Mouse (Mus musculus) CD8-positive naive resting alpha-beta T cell, adult 2 months (primary cell): ENCODE measurements around the gene P2rx3.

Source experiments
- DNase-seq, 2 experiments: peaks; one replicate each; pipeline ENCODE4 v3.0.0; 2022; ENCODE audit warnings: low read depth in 2 of 2, low spot score in 2 of 2

P2rx3 gene

GRCm38 (mm10) chr2:85037047-85038026, at the start of gene P2rx3, which contains the start of gene Ssrp1:
Gene P2rx3 (minus strand): TSS chr2:85037462.
Gene Ssrp1 (plus strand): TSS chr2:85037234.
- DNase-seq, result peak; percentile 87

DNA sequence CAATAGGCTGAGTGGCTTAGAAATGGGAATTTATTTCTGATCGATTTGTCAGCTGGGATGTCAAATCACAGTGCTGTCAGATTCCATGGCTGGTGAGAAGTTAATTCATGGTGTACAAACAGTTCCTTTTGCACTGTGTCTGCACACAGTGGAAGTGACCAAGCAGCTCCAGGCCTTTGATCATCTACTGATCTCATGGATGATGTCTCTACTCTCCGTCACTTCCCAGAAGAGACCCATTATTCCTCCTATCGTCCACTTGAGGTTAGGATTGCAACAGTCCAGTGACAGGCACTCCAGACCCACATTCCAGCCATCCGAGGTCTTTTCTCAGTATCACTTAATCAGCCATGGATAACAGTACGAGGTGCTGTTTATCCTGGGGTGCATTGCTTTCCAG, 36.5 kb upstream of the P2rx3 start:
- no peak for DNase-seq

DNA sequence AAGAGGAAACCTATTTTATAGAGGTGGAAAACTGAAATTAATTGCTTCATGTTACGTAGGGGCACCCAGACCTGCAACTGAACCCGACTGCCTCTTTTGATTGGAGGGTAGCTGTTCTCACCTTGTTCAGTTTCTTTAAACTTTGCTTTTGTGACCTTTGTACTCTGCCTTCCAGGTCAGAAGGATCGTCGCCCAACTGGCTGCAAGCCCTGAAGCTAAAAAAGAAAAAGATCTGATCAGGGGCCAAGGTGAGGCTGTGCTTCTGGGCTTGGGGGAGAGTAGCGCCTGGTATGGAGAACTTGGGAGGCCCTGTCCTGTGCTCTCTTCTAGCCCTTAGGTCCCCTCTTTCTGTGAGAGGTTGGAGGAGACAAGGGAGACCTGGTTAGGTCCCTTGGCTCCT, 34.7 kb upstream of the P2rx3 start:
- no peak for DNase-seq

- DNase-seq, result no peak
Measured at GRCm38 (mm10) chr2:85070086-85070485, 32.8 kb upstream of the P2rx3 start.

GRCm38 (mm10) chr2:85068626-85069025, 31.4 kb upstream of the P2rx3 start:
- DNase-seq, result no peak

DNA sequence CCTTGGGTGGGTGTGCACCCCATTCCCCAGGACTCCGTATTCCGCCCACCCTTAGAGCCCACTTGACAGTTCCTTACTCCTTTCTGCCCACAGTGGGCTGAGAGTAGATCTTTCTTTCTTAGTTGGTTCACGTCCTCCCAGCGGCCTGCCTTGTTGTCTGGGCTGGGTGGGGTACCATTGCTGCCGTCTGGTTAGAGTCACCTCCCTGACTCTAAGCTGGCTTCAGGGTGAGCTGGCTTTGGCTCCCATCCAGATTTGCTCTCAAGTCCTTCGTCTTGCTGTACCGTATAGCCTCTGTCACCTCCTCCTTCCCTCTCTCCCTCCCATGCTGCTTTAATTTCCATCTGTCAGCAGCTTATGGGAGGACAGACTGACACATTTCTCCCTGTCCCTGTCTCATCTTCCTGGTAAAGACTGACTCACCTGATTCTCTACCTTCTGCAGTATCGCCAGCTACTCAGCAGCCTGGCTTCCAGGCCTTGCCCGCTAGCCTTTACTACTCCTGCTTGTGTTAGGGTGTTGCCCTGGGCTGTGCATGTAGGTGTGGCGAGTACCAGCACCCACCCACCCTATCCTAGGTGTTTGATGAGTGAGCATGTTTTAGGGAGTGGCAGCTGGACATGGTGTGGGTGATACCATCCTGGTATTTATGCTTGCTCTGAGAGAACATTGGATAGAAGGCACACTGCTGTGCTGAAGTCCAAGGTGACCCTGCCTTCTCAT, 30.8 kb upstream of the P2rx3 start:
- DNase-seq, result no peak

GRCm38 (mm10) chr2:85066937-85067336, 29.7 kb upstream of the P2rx3 start:
- no peak for DNase-seq

- no peak for DNase-seq
Measured at GRCm38 (mm10) chr2:85065141-85065875, 28.0 kb upstream of the P2rx3 start.

DNA sequence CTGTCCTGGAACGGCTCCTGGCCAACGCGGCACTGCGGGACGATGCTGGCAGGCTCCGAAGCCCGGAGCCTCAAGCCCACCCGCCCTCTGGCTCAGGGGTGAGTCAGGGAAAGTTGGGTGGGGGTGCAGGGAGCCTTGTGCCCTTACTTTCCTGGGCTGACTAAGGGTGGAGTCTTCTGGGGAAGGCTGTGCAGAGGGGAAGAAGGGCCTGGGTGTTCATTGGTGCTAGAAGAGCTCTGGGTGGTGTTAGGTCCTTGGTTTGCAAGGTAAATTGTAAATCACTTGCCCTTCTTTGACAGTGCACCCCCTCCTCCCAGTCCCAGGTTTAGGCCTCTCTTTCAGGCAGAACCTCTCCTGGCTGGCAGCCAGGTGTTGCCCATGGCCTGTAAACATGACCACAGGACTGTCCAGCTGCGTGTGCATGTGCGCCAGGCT, 23.9 kb upstream of the P2rx3 start:
- DNase-seq, result no peak

DNA sequence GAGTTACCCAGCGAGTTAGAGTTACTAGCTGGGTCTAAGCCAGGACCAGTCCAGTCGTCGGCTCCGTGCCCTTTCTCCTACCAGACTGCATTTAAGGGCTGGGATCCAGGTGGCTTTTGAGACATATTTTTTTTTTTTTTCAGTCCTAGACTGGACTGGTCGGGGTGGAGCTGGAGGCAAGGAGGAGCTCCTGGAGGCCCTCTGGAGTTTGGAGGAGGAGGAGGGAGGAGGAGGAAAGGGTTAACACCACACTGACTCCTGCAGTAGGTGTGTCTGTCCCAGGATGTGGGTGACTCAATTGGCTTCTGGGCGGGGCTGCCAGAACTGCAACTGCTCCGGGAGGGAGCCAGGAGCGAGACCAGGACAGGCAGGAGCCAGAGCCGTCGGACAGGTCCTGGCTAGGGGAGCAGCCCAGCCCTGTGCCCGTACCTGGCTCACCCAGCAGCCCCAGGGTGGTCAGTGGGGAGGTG, 23.4 kb upstream of the P2rx3 start:
- DNase-seq, result no peak

- DNase-seq, result no peak
Measured at GRCm38 (mm10) chr2:85059677-85060076, 22.4 kb upstream of the P2rx3 start.

- DNase-seq, result no peak
Measured at GRCm38 (mm10) chr2:85056711-85057110, 19.4 kb upstream of the P2rx3 start.

DNA sequence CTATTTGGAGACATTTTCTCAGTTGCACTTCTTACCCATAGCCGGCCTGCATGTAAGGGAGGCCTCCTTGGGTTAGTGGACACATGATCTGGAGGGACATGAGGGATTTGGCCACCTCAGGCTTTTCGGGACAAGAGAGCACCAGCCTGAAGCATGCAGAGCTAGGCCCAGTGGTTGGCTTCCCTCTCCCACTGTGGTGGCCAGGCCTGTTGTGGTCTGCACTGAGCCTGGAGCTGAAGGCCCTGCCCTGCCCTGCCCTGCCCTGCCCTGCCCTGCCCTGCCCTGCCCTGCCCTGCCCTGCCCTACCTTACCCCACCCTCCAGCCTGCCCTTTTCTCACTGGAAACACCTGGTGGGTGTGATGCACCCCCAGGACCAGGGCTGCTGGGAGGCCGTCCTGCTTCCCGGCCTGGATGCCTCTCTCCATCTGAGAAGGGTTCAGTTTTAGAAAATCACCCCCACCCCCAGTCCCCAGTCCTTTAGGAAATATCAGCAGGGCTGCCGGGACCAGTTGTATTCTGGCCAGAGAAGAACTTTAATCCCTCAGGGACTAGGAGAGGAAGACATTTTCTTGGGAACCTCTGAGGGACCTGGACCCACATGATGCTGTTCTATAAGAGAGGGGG, 16.0 kb upstream of the P2rx3 start:
- no peak for DNase-seq

DNA sequence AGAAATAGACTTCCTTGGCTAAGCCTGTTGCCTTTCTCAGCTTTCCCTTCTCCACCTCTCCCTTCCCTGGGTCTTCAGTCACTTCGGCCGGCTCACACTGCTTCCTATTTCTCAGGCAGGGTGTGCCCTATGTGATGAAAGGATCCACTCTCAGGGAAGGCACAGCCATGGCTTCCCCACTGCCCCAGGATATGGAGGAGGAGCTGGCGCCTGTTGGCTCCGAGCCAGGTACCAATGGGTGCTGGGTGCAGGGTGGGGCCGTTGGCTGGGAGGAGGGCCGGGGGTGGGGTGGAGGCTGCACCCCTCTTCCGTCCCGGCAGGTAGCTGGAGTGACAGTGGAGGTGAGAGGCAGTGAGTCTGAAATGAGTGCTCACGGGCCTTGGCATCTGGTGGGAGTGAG, 13.5 kb upstream of the P2rx3 start:
- DNase-seq, result no peak

- no peak for DNase-seq
Measured at GRCm38 (mm10) chr2:85050001-85050634, 12.9 kb upstream of the P2rx3 start.

DNA sequence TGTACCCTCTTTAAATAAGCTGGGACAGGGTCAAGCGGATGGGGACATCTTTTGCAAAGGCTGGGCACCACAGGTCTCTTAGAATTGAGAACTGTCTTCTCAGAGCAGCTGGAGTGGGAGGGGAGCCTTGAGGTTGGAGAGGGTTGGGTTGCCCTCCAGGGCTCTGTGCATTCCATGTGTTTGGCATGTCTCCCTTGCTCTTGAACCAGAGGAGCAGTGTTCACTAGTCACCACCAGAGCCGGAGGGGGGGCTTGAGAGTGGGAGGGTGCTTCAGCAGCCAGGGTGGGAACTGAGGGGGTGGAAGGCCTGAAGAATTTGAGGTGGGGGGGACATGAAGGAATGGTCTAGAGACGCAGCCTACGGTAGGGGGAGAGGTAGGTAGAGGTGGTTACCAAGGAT, 12.0 kb upstream of the P2rx3 start:
- DNase-seq, result no peak

DNA sequence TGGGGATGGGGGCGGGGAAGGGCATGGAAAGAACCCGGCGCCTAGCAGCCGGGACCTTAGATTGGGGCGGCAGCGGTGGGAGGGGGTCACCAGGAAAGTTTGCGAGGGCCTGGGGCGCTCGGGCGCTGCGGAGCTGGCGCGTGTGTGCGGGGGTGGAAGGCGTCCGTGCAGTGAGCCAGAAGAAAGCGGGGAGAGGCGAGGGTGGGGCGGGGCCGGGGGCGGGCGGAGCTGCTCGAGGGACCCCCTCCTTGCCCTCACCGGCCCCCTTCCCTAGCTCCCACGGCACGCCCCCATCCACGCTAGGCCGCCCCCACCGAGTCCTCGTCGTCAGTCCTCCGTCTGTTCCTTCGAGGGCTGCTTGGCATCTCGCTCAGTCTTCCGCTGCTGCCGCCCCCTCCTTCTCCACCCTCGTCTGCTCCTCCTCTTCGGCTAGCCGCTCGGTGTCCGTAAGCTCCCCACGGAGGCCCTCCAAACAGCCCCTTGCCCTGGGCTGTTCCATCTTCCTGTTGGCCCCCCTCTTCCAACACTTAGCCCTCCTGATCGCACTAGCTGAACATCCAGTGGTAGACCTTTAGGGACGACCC, 11.0 kb upstream of the P2rx3 start:
- DNase-seq, result peak; percentile 41 to 54

GRCm38 (mm10) chr2:85047596-85048167, 10.4 kb upstream of the P2rx3 start, which contains the start of gene Tnks1bp1:
Gene Tnks1bp1 (plus strand): TSS chr2:85048022.
- peak; percentile 91 to 94 for DNase-seq

DNA sequence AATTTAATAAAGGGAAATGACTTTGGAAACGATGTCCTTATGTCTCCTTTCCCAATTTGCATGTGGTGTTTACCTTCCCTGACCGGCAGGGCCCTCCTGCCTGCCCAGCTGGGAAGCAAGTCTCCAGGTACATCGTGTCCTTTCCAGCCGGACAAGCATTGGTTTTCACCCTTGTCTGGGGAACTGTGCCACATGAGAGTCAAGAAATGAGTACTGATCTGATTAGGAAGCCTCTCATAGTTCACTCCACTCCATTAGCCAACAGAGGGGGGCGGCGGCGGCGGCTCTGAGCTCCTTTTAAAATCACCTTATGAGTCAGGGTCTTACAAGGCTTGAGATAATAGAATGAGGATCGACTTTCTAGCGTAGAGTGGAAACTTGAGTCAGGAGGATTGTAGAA, 9.8 kb upstream of the P2rx3 start:
- no peak for DNase-seq

- no peak for DNase-seq
Measured at GRCm38 (mm10) chr2:85046222-85046621, 9.0 kb upstream of the P2rx3 start.
